Mouse (Mus musculus) brain, embryonic 14.5 days (tissue): Measurements from ENCODE around the gene Apoa5. TPM values are rescaled to one million over a fixed set of nuclear protein-coding genes. Genes with fewer than 3 reads are reported as not detected.
"Not testable (repeated sequence)": the region's sequence is repeated elsewhere in the genome, so short reads cannot be mapped to it uniquely, and the experiment has no call there.

Experiments
- DNase-seq: peaks from one replicate; pipeline ENCODE4 v3.0.0-alpha.2; 2011; ENCODE audit warnings: low read depth
- CTCF ChIP-seq: fragments of 200-500 bp; IDR thresholded peaks from 2 replicates; pipeline ENCODE4 v1.5.1; 2012; ENCODE audit warnings: inconsistent platforms, mild to moderate bottlenecking, moderate library complexity, borderline replicate concordance; ENCODE audit not compliant: insufficient read depth, insufficient read length; ENCODE audit errors: extremely low read depth
- POLR2A ChIP-seq: fragments of 200-500 bp; IDR thresholded peaks from 2 replicates; pipeline ENCODE4 v1.6.1; 2012; ENCODE audit warnings: mild to moderate bottlenecking, inconsistent platforms, borderline replicate concordance; ENCODE audit not compliant: poor library complexity, insufficient read depth, insufficient read length, severe bottlenecking; ENCODE audit errors: extremely low read depth
- polyA plus RNA-seq: library from polyadenylated mRNA; depleted of rRNA; stranded (reverse); fragments of >200 nt; gene quantifications from 2 replicates; pipeline ENCODE4 v1.2.3, GENCODE M21; 2012; rRNA removed

The Apoa5 gene
- polyA plus RNA-seq, 1 experiment = not detected

- DNase-seq = peak; percentile 74
- TF ChIP-seq POLR2A (no peak), CTCF (no peak)
Measured at GRCm38 (mm10) chr9:46316909-46317308, 48.5 kb downstream of the Apoa5 start.

DNA sequence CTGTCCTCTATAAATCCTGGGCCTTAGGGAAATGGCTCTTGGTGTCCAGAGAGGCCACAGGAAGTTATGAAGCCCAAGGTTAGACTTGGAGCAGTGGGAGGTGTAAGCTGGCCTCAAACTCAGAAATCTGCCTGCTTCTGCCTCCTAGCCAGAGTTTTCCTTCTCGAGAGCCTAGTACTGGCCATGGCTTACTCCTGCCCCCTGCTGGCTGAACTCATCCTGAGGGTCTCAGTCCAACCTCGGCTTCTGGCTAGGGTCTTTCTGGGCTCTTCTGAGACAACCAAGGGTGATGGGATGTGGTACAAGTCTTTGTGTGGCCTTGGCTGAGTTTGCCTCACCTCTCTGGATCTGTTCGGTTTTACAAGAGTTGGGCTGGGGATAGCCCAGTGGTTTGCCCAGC is 49.5 kb downstream of the Apoa5 start:
- TF ChIP-seq POLR2A (no peak), CTCF (no peak)
- no peak for DNase-seq

- not testable (repeated sequence) for DNase-seq
Measured at GRCm38 (mm10) chr9:46319886-46320285, 51.5 kb downstream of the Apoa5 start, which contains the start of gene 4931429L15Rik. Gene 4931429L15Rik, minus strand, starts transcription at chr9:46319986.

GRCm38 (mm10) chr9:46320461-46320860 is 52.0 kb downstream of the Apoa5 start:
- TF ChIP-seq CTCF = no peak
- TF ChIP-seq POLR2A = no peak
- no peak for DNase-seq

Other genes with a start within 250 kb of the Apoa5 start
- gene Apoa1, start 40.1 kb upstream of the Apoa5 start, polyA plus RNA-seq = 3.0 and 4.5 TPM in 2 replicates
- 0.23 TPM in 1 of 2 replicates, not detected in the other for gene Apoc3, start 33.0 kb upstream of the Apoa5 start, polyA plus RNA-seq
- 0.19 and 0.26 TPM in 2 replicates for gene Apoa4, start 27.9 kb upstream of the Apoa5 start, polyA plus RNA-seq
- gene Zpr1, start 4.4 kb downstream of the Apoa5 start, polyA plus RNA-seq = 37.3 and 39.1 TPM in 2 replicates
- 15.8 and 17.8 TPM in 2 replicates for gene Bud13, start 14.4 kb downstream of the Apoa5 start, polyA plus RNA-seq
- not detected in 2 replicates for gene 4931429L15Rik, start 51.4 kb downstream of the Apoa5 start, polyA plus RNA-seq